Mouse (Mus musculus) heart, postnatal 0 days (tissue): ENCODE data around the gene Arhgef17. TPM values are rescaled to one million over a fixed set of nuclear protein-coding genes. Genes with fewer than 3 reads are reported as not detected.

Experiments used
- ATAC-seq: fragments of 200-750 bp; cut with Nextera tagmentation; 2 replicates; pipeline ENCODE4 v1.8.0; 2017; ENCODE audit warnings: low read depth, moderate number of reproducible peaks, moderate library complexity; ENCODE audit not compliant: insufficient read depth
- DNase-seq: peaks from one replicate; pipeline ENCODE4 v3.0.0-alpha.2; 2016; ENCODE audit warnings: low spot score
- H3K27ac ChIP-seq: fragments of 300-500 bp; sonication (generic); 2 replicates; pipeline ENCODE4 v1.5.1; 2014; ENCODE audit warnings: low read depth, mild to moderate bottlenecking
- H3K27me3 ChIP-seq: fragments of 300-500 bp; sonication (generic); 2 replicates; pipeline ENCODE4 v1.6.1; 2014; ENCODE audit warnings: low read length, mixed read lengths; ENCODE audit not compliant: control insufficient read depth, insufficient read depth
- H3K36me3 ChIP-seq: fragments of 300-500 bp; sonication (generic); replicated peaks from 2 replicates; pipeline ENCODE4 v1.6.1; 2014; ENCODE audit warnings: low read length, mixed read lengths; ENCODE audit not compliant: control insufficient read depth, insufficient read depth
- H3K4me1 ChIP-seq: fragments of 300-500 bp; sonication (generic); 2 replicates; pipeline ENCODE4 v1.6.1; 2014; ENCODE audit warnings: antibody characterized with exemption; ENCODE audit not compliant: control insufficient read depth, insufficient read depth
- H3K4me2 ChIP-seq: fragments of 300-500 bp; sonication (generic); 2 replicates; pipeline ENCODE4 v1.6.1; 2014; ENCODE audit warnings: low read depth, mild to moderate bottlenecking, low read length, moderate library complexity
- H3K4me3 ChIP-seq: fragments of 300-500 bp; sonication (generic); 2 replicates; pipeline ENCODE4 v1.5.1; 2014; ENCODE audit warnings: low read depth, low read length
- H3K9ac ChIP-seq: fragments of 300-500 bp; sonication (generic); replicated peaks from 2 replicates; pipeline ENCODE4 v1.6.1; 2014; ENCODE audit warnings: low read depth, low read length, mixed read lengths
- H3K9me3 ChIP-seq: fragments of 300-500 bp; sonication (generic); replicated peaks from 2 replicates; pipeline ENCODE4 v1.6.1; 2016; ENCODE audit warnings: low read length; ENCODE audit not compliant: control insufficient read depth
- CTCF ChIP-seq: IDR thresholded peaks from 2 replicates; pipeline ENCODE4 v1.5.1; 2016; ENCODE audit warnings: antibody characterized with exemption, control low read depth, low read depth
- EP300 ChIP-seq: IDR thresholded peaks from 2 replicates; pipeline ENCODE4 v1.6.1; 2016; ENCODE audit warnings: antibody characterized with exemption, low read depth
- WGBS: fragments of 180-500 bp; shearing (Covaris S2); extraction: QIAGEN DNeasy Blood & Tissue Kit; methylation state at CpG from one replicate; pipeline ENCODE4 v1.1.7; 2014; 5-methylcytosine and 5-hydroxymethylcytosine counted together
- polyA plus RNA-seq: library from polyadenylated mRNA; unstranded; fragments of >200 nt; fragmentation: Nextera tagmentation; extraction: Ambion mirVana; gene quantifications from 2 replicates; pipeline ENCODE4 v1.2.1, GENCODE M21; 2015
- total RNA-seq: library from RNA; depleted of rRNA; stranded (reverse); fragments of >200 nt; gene quantifications from 2 replicates; pipeline ENCODE4 v1.2.3, GENCODE M21; 2014; ENCODE audit warnings: low replicate concordance

Arhgef17 gene
- total and polyA plus RNA-seq, 2 experiments from 2014 or later = 2.8 to 28.4 TPM

GRCm38 (mm10) chr7:100932481-100933007, 637 bp upstream of the Arhgef17 start:
- H3K4me3 ChIP-seq = peak overlapping the region; percentile 68
- no peaks in the 10 kb centered on the region for H3K27me3 ChIP-seq
- peak overlapping the region; percentile 69 for H3K4me2 ChIP-seq
- H3K4me1 ChIP-seq = peaks cover 23% of the 10 kb centered on the region
- DNase-seq = peak; percentile 88
- no peaks in the 10 kb centered on the region for H3K36me3 ChIP-seq
- H3K9me3 ChIP-seq = no peaks in the 10 kb centered on the region
- WGBS = under 1% methylated on average over 27 of the region's 27 CpGs
- TF ChIP-seq EP300 = no peak
- peak; percentile 83 for TF ChIP-seq CTCF
- peak; percentile 76 for ATAC-seq
- H3K27ac ChIP-seq = peak overlapping the region; percentile 90
- H3K9ac ChIP-seq = peak overlapping the region; percentile 77

GRCm38 (mm10) chr7:100931316-100931925, 486 bp downstream of the Arhgef17 start:
- H3K4me1 ChIP-seq = peaks cover 34% of the 10 kb centered on the region
- H3K4me2 ChIP-seq = peak overlapping the region; percentile 69
- DNase-seq = peak; percentile 5
- no peak for TF ChIP-seq EP300
- TF ChIP-seq CTCF = no peak
- H3K27ac ChIP-seq = peak overlapping the region; percentile 90
- WGBS = under 1% methylated on average over 66 of the region's 73 CpGs
- peak overlapping the region; percentile 77 for H3K9ac ChIP-seq
- H3K4me3 ChIP-seq = peak overlapping the region; percentile 68
- H3K27me3 ChIP-seq = no peaks in the 10 kb centered on the region
- H3K36me3 ChIP-seq = no peaks in the 10 kb centered on the region
- peak; percentile 5; the same call in 1 of the 2 replicates for ATAC-seq
- no peaks in the 10 kb centered on the region for H3K9me3 ChIP-seq

- Histone ChIP-seq H3K27me3 (no peaks in the 10 kb centered on the region), H3K4me2 (peak overlapping the region; percentile 69), H3K27ac (peak overlapping the region; percentile 90), H3K4me1 (peaks cover 40% of the 10 kb centered on the region), H3K36me3 (no peaks in the 10 kb centered on the region), H3K4me3 (peak overlapping the region; percentile 68), H3K9me3 (no peaks in the 10 kb centered on the region), H3K9ac (peak overlapping the region; percentile 77)
- ATAC-seq = peak; percentile 43
- peak; percentile 82 for DNase-seq
- TF ChIP-seq CTCF (no peak), EP300 (no peak; the same call in 1 of the 2 replicates)
- WGBS = 5% methylated on average over 50 of the region's 53 CpGs
These were observed 1.1 kb downstream of the Arhgef17 start for GRCm38 (mm10) chr7:100930619-100931315.

GRCm38 (mm10) chr7:100929639-100930303, 2.1 kb downstream of the Arhgef17 start:
- Histone ChIP-seq H3K9me3 (no peaks in the 10 kb centered on the region), H3K27ac (no peak overlapping the region), H3K4me1 (peaks cover 50% of the 10 kb centered on the region), H3K4me2 (peak overlapping the region; percentile 69), H3K36me3 (no peaks in the 10 kb centered on the region), H3K4me3 (peak overlapping the region; percentile 68), H3K27me3 (no peaks in the 10 kb centered on the region), H3K9ac (peak overlapping the region; percentile 77; the same call in 1 of the 2 replicates)
- TF ChIP-seq EP300 (no peak), CTCF (no peak)
- WGBS = 68% methylated on average over 19 of the region's 19 CpGs
- no peak for ATAC-seq
- DNase-seq = peak; percentile 4

GRCm38 (mm10) chr7:100928456-100928855, 3.5 kb downstream of the Arhgef17 start:
- Histone ChIP-seq H3K4me2 (peak overlapping the region; percentile 69), H3K27ac (no peak overlapping the region), H3K9me3 (no peaks in the 10 kb centered on the region), H3K4me3 (peak overlapping the region; percentile 68), H3K27me3 (no peaks in the 10 kb centered on the region), H3K36me3 (no peaks in the 10 kb centered on the region), H3K9ac (peak overlapping the region; percentile 77; the same call in 1 of the 2 replicates), H3K4me1 (peaks cover 63% of the 10 kb centered on the region)
- ATAC-seq (no peak), DNase-seq (peak; percentile 4)
- 34% methylated on average over 9 of the region's 9 CpGs for WGBS
- TF ChIP-seq EP300 (no peak), CTCF (no peak)
